ENCODE assay signal across 10 mouse cellular contexts in the genomic region with DNA sequence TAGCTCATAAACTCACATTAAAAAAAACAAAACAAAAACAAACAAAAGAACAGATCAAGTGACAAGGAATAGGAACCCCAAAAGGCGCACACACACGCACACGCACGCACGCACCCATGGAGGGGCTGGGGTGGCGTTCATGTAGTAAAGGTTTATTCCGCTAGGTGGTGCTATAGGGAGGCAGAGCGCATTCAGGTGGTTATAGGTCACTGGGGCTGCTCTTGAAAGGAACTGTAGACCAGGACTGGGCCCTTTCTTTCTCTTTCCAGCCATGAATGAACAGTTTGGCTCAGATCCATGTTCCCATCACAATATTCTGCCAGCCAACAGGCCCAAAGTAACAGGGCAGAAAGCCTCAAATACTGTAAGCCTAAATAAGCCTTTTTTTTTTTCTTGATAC. TPM values are rescaled to one million over a fixed set of nuclear protein-coding genes. Genes with fewer than 3 reads are reported as not detected.
DNase-seq lines count a peak whose midpoint lies in the region; ATAC-seq and TF ChIP-seq lines count a peak whose summit lies in the region.
"Had no signal": no experiment of that assay in that cellular context is flagged by ENCODE, and none has a peak within 500 bp of the region (broad histone marks: within the 10 kb centered on the region; RNA-seq: fewer than 3 reads in every experiment).

No protein-coding gene starts in this region.

- 93% methylated on average over 8 of the region's 8 CpGs for WGBS in kidney, postnatal 0 days
- WGBS in kidney, embryonic 15.5 days = 92% methylated on average over 8 of the region's 8 CpGs

- H3K4me1 ChIP-seq in kidney, postnatal 0 days (replicated peaks; ENCODE audit: insufficient read depth, low read length) = peaks cover 7% of the 10 kb centered on the region; the same call in 1 of the 2 replicates
- peaks cover 0 to 4% of the 10 kb centered on the region in 2 experiments; a peak in 1 of 4 replicates for H3K4me1 ChIP-seq in CH12.LX (ENCODE audit: control insufficient read depth in 1 of 2, insufficient read depth in 2 of 2)
- peaks cover 21% of the 10 kb centered on the region for H3K4me1 ChIP-seq in kidney, embryonic 15.5 days

- dilution Hi-C loops in CH12.LX (cut with MboI; ENCODE audit: extremely low pct_ligation_motif_present, extremely low pct_unique_long_range_greater_than_20kb, low sequenced_read_pairs) = no loop called here

- 0 out of 2 replicates have a peak, but pooled peaks cover 3% of the 10 kb centered on the region for H3K36me3 ChIP-seq in kidney, postnatal 0 days (ENCODE audit: insufficient read depth, low read length)
- peaks cover 88 to 94% of the 10 kb centered on the region in 2 experiments for H3K36me3 ChIP-seq in CH12.LX (replicated peaks in 1 of 2; ENCODE audit: control insufficient read depth in 1 of 2, insufficient read depth in 1 of 2, low read length in 1 of 2)
- H3K36me3 ChIP-seq in kidney, embryonic 15.5 days = peaks cover 49% of the 10 kb centered on the region

- H3K79me2 ChIP-seq in CH12.LX (replicated peaks; ENCODE audit: control insufficient read depth, extremely low read depth, insufficient read depth, poor library complexity, severe bottlenecking) = peaks cover 20% of the 10 kb centered on the region

- no peak for TF ChIP-seq POLR2A in CH12.LX (IDR thresholded peaks at IDR 0.05; ENCODE audit: low read depth, low read length)

- no peak for DNase-seq in kidney, postnatal 0 days (ENCODE audit: low spot score)
- DNase-seq in kidney, adult 8-10 months = no peak
- DNase-seq in 416B (ENCODE audit: low read depth) = peak; percentile 31
- peak; percentile 48 for DNase-seq in CH12.LX (ENCODE audit: extremely low read depth)
- DNase-seq in spleen, adult 18-20 months = no peak
- DNase-seq: cerebellum, adult 9-10 months had no signal

- peak; percentile 49 for TF ChIP-seq RAD21 in CH12.LX (IDR thresholded peaks at IDR 0.05; ENCODE audit: low read depth, low read length)

- peak; percentile 28; the same call in 1 of the 2 replicates for TF ChIP-seq CTCF in kidney, postnatal 0 days (IDR thresholded peaks at IDR 0.05; ENCODE audit: low read depth)
- peak; percentile 41 to 60 for TF ChIP-seq CTCF in CH12.LX (conservative IDR thresholded peaks at IDR 0.05 in 1 of 2, IDR thresholded peaks at IDR 0.05 in 1 of 2; ENCODE audit: low read depth in 2 of 2, low read length in 2 of 2)

- no peak overlapping the region for H3K4me3 ChIP-seq in kidney, postnatal 0 days (replicated peaks; ENCODE audit: low read depth, low read length)
- H3K4me3 ChIP-seq in CH12.LX (replicated peaks in 1 of 3; ENCODE audit: low read depth in 2 of 3, low read length in 2 of 3, poor library complexity in 1 of 3) = no peak overlapping the region
- no peak overlapping the region for H3K4me3 ChIP-seq in kidney, embryonic 15.5 days (replicated peaks)
- H3K4me3 ChIP-seq: lung, embryonic 15.5 days had no signal

- no peaks in the 10 kb centered on the region for H3K9me3 ChIP-seq in kidney, postnatal 0 days (replicated peaks; ENCODE audit: low read length)
- no peaks in the 10 kb centered on the region for H3K9me3 ChIP-seq in CH12.LX (replicated peaks; ENCODE audit: low read length)
- no peaks in the 10 kb centered on the region for H3K9me3 ChIP-seq in kidney, embryonic 15.5 days (replicated peaks)
- H3K9me3 ChIP-seq: lung, embryonic 15.5 days had no signal

- no peak for ATAC-seq in kidney, postnatal 0 days (replicated peaks; ENCODE audit: low FRiP score, low read depth)
- ATAC-seq in erythroblast, adult 5-6 weeks (replicated peaks; ENCODE audit: low FRiP score, poor library complexity, severe bottlenecking) = peak; percentile 68
- no peak for ATAC-seq in kidney, embryonic 15.5 days (replicated peaks; ENCODE audit: low FRiP score)
- ATAC-seq: hindbrain, embryonic 16.5 days had no signal

- no peaks in the 10 kb centered on the region for H3K27me3 ChIP-seq in kidney, postnatal 0 days (ENCODE audit: insufficient read depth, low read length)
- H3K27me3 ChIP-seq in CH12.LX (replicated peaks) = no peaks in the 10 kb centered on the region
- H3K27me3 ChIP-seq in kidney, embryonic 15.5 days = no peaks in the 10 kb centered on the region
- H3K27me3 ChIP-seq: lung, embryonic 15.5 days had no signal

- H3K27ac ChIP-seq in kidney, postnatal 0 days = no peak overlapping the region
- H3K27ac ChIP-seq in CH12.LX (ENCODE audit: insufficient read depth, low read depth) = no peak overlapping the region
- no peak overlapping the region for H3K27ac ChIP-seq in kidney, embryonic 15.5 days
- H3K27ac ChIP-seq: lung, embryonic 15.5 days had no signal

- no peak overlapping the region for H3K9ac ChIP-seq in kidney, postnatal 0 days (ENCODE audit: low read depth, low read length)
- no peak overlapping the region for H3K9ac ChIP-seq in CH12.LX (ENCODE audit: insufficient read depth, low read depth)
- H3K9ac ChIP-seq in kidney, embryonic 15.5 days = no peak overlapping the region
- H3K9ac ChIP-seq: lung, embryonic 15.5 days had no signal

- TF ChIP-seq EP300 in CH12.LX (IDR thresholded peaks at IDR 0.05; ENCODE audit: low read length) = no peak

- in situ Hi-C loops in CH12.LX (cut with MboI; ENCODE audit: low pct_ligation_motif_present, low pct_unique_long_range_greater_than_20kb, low sequenced_read_pairs) = loop anchor here (25.0 kb wide), 1 partner anchor 441 kb away; no protein-coding TSS in a partner anchor

- no peak overlapping the region for H3K4me2 ChIP-seq in kidney, postnatal 0 days (ENCODE audit: low read length)
- no peak overlapping the region for H3K4me2 ChIP-seq in CH12.LX (ENCODE audit: insufficient read depth, low read depth, poor library complexity, severe bottlenecking)
- no peak overlapping the region for H3K4me2 ChIP-seq in kidney, embryonic 15.5 days
- H3K4me2 ChIP-seq: lung, embryonic 15.5 days had no signal

TF ChIP-seq in CH12.LX, 34 proteins besides CTCF, POLR2A, EP300 and RAD21:
- TF ChIP-seq IRF4 (IDR thresholded peaks at IDR 0.05; ENCODE audit: low read depth, low read length) = no peak
- no peak for TF ChIP-seq ZNF384 (IDR thresholded peaks at IDR 0.05; ENCODE audit: low read depth, low read length)
- TF ChIP-seq MAFK (IDR thresholded peaks at IDR 0.05; ENCODE audit: insufficient replicate concordance, low read length) = no peak
- TF ChIP-seq SMC3 (IDR thresholded peaks at IDR 0.05; ENCODE audit: low read depth, low read length) = peak; percentile 51
- TF ChIP-seq CHD1 (IDR thresholded peaks at IDR 0.05; ENCODE audit: low read depth, low read length) = no peak

RNA-seq across cellular contexts. Expression of a gene that starts 53.2 kb away (rescaled TPM):
- 12.3 and 12.7 TPM in 2 replicates for polyA plus RNA-seq in kidney, postnatal 0 days (2015; fragmentation: Nextera tagmentation; extraction: Ambion mirVana)
- total RNA-seq in CH12.LX (2012; rRNA removed) (53.9 and 69.5 TPM in 2 replicates), CH12.LX (2014; rRNA removed) (12.2 and 20.5 TPM in 2 replicates)
- 64.1 and 78.3 TPM in 2 replicates for polyA plus RNA-seq in CH12.LX (2012; ENCODE audit: insufficient read length, low read depth)
- total RNA-seq in erythroblast, adult 5-6 weeks (2015; ENCODE audit: low replicate concordance) = 12.1 and 17.1 TPM in 2 replicates
- 12.3 and 17.8 TPM in 2 replicates for total RNA-seq in erythroblast, adult 5-6 weeks (2017; ENCODE audit: low replicate concordance)
- 21.0 and 21.7 TPM in 2 replicates for polyA plus RNA-seq in kidney, embryonic 15.5 days (2015; fragmentation: Nextera tagmentation; extraction: Ambion mirVana)

Comparison
In these comparisons a context has a peak if more than half of its experiments do, and no peak if none do; other contexts are left out.
1. DNase-seq: peak in 416B (single experiment) and CH12.LX (single experiment); none in kidney, postnatal 0 days (single experiment), kidney, adult 8-10 months (0 of 2) and spleen, adult 18-20 months (0 of 2).